Mouse (Mus musculus): ENCODE data around the gene Rapgef4.

DNA sequence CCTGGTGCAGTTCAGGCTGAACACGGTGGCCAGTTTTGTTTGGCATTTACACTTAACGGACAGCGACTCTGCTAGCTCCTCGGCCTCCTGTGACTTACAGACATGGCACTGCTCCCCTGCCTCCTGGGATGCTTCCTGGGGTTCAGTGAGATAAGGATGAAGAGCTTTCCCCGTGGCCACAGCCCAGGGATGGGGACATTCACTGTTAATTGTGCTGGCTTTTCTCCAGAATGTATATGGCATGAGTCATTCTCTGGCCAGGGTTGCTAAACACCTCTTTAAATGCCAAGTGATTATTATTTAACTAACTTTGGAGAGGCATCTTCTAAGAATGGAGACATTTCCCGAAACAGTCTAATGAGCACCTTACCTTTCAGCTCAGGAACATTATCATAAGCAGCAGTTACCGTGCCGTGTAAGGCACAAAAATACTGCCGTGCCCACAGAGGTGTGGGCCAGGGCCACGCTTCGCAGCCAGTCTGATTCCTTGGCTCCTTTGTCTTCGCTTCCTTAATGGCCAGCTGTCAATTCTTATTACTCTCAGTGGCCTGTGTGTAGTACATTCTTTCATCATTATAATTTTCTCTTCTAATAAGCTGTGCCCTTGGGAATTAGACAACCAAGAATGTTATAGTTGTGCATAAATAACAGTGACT, 126.6 kb downstream of the Rapgef4 start:
- TF ChIP-seq POLR2A (IDR thresholded peaks at IDR 0.05; ENCODE audit: insufficient read depth, low read depth, low read length) (no peak), CTCF (IDR thresholded peaks at IDR 0.05) (no peak), EP300 (IDR thresholded peaks at IDR 0.05; ENCODE audit: insufficient read depth, low read depth, low read length) (no peak)

All from heart, adult 2 months (tissue).